Mouse (Mus musculus) cerebral cortex, adult 2 months (tissue): ENCODE data around the gene Pdss2.

Experiments
- WGBS: fragments of 180-500 bp; shearing (Covaris S2); methylation state at CpG from one replicate; pipeline ENCODE4 v1.1.7; 2018; 5-methylcytosine and 5-hydroxymethylcytosine counted together

Gene Pdss2

DNA sequence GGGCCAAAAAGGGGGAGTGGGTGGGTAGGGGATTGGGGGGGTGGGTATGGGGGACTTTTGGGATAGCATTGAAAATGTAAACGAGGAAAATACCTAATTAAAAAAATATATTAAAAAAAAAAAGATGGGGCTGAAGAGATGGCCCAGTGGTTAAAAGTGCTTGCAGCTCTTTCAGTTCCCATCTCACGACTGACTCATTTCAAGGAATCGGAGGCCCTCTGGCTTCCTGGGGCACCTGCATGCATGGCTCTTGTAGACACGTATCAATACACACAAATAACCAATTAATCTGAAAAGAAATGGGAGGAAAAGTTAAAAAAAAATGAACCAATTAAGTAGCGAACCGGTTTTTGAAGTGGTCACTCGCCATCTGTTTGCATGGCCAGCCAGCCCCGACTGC, 155.5 kb downstream of the Pdss2 start:
- WGBS = 88% methylated on average over 8 of the region's 8 CpGs

DNA sequence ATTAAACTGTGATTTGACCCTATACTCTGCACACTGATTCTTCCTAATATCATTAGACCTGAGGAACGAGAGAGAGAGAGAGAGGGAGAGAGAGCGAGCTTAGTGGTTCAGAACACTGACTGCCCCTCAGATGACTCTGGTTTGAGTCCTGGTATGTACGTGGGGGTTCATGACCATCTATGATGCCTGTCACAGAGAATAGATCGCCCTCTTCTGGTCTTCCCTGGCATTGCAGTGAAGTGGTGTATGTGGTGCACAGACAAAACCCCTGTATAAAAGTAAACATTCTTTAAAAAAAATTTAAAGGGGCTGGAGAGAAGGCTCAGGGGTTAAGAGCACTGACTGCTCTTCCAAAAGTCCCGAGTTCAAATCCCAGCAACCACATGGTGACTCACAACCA, 157.0 kb downstream of the Pdss2 start:
- WGBS = 46% methylated on average over 5 of the region's 5 CpGs

DNA sequence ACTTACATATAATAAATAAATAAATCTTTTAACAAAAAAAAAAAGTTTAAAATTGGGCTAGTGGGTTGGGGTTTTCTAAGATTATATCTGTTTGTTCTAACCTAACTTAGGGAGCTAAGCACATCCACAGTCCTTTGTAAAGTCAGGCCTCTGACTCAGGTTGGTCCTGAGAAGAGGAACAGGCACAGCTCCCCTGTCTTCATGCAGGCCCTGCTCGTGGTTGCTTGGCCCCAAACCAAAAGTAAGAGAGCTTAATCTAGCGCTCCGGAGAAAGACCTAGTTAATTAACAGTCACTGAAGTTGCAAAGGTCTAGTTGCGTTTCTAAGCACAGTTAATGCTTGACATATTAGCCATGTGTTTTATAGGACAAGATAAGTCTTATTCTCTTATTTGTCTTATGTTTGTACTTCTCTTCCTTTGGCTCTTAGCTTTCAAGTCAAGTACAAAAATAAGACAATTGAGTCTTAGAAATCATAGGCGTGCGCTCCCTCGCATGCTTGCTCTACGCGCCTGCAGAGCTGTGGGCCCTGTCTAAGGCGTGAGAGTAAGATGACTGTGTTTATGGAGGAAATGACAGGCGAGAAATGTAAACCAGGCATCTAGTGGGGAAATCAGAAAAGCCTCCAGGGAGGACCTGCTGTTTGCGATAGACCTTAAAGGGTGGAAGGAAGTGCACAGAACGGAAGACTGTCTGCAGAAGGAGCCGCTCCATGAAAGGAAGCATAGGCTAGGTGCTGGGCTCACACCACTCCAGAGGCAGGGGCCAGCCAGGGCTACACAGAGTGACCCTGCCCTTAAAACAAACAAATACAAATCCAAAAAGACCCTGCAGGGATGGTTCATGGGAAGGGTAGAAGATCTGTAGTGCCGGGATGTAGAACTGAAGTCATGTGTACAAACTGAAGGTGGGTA, 157.7 kb downstream of the Pdss2 start:
- WGBS = 65% methylated on average over 15 of the region's 15 CpGs

- 94% methylated on average over 3 of the region's 3 CpGs for WGBS
Observed at GRCm38 (mm10) chr10:43382660-43383059, 161.4 kb downstream of the Pdss2 start.

DNA sequence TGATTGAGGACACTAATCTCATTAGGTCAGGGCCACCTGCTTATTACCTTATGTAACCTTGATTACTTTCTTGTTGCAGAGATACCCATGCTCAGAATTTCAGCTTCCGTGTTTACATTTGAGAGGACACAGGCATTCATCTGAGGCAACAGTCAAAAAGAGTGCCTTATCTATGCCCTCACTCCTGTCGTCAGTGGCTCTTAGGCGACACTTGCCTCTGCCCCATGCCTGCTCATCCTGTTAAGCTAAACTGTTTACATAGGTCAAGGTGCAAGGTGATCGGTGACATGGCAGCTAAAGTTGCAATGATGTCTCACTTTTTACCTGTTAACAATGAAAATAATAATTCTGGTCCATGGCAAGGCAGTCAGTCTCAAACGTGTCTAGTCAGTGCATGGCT, 163.3 kb downstream of the Pdss2 start:
- WGBS = 91% methylated on average over 5 of the region's 5 CpGs

- 100% methylated on average over 2 of the region's 2 CpGs for WGBS
Observed at GRCm38 (mm10) chr10:43392921-43393320, 171.6 kb downstream of the Pdss2 start.

- 88% methylated on average over 6 of the region's 6 CpGs for WGBS
Observed at GRCm38 (mm10) chr10:43393818-43394217, 172.5 kb downstream of the Pdss2 start.

DNA sequence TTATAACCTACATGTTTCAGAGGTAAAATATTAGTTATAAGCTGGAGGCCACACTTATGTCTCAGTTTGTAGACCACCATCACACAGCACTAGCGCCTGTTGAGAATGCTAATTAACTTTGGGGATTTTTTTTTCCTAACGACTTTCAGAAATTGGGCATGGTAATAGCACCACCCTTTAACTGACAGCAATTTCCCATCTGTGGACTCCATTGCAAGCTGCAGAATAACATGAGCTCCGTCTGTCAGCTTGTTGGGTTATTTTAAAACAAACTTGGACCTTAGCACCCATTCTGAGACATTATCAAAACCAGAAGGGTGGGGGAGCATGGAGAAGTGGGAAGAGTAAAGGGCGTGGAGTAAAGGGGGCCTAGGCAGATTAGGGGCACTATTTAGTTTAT, 174.5 kb downstream of the Pdss2 start:
- WGBS = 71% methylated on average over 4 of the region's 4 CpGs

DNA sequence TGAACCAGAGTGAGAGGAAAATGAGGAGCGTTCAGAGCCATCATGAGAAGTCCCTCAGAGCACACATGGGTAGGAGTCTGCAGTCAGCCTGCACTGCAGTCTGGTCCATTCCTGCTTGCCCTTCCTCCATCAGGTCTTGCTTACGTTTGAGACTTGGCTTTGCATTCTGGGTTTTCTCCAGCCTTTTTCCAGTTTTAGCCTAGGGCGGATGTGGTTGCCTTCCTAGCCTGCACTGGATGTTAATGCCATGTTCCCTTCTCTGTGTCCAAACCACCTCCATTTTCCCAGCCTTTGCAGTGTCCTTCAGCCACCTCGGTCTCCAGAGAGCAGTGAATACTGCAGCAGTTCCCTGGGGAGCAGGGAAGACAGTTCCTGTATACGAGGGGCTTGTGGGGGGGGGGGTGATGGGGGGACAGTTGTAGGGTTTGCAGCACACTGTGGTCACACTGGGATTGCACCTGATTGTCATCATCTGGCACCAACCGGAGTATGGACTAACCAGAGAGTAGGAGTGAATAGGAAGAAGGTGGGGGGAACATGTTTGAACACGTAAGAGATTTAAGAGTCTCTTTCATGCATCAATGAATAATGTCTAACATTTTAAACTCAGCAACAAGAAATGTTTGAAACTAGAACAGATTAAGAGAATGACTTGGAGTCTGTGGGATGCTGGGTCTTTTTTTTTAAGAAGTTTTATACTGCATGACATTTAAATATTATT, 178.5 kb downstream of the Pdss2 start:
- WGBS = 59% methylated on average over 7 of the region's 7 CpGs

- WGBS = 90% methylated on average over 1 of the region's 1 CpGs
Observed at GRCm38 (mm10) chr10:43406107-43406506, 184.8 kb downstream of the Pdss2 start.

DNA sequence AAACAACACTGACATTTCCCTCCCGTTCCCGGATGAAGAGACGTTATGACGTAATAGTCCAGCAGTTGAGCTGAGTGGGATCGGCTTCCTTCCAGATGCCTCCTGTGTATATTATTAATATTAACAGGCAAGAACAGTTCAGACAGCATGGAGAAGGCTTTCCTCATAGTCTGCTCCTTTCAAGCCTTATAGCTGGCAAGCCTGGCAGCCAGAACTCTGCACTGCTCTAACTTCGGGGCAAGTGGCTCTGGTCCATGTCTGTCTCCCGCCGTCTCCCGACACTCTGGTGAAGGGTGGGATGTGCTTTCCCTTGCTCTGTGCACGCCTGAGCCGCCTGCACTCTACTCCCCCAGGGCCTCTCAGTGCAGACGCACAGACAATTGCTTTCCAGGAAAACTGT, 185.6 kb downstream of the Pdss2 start:
- WGBS = 80% methylated on average over 12 of the region's 12 CpGs

DNA sequence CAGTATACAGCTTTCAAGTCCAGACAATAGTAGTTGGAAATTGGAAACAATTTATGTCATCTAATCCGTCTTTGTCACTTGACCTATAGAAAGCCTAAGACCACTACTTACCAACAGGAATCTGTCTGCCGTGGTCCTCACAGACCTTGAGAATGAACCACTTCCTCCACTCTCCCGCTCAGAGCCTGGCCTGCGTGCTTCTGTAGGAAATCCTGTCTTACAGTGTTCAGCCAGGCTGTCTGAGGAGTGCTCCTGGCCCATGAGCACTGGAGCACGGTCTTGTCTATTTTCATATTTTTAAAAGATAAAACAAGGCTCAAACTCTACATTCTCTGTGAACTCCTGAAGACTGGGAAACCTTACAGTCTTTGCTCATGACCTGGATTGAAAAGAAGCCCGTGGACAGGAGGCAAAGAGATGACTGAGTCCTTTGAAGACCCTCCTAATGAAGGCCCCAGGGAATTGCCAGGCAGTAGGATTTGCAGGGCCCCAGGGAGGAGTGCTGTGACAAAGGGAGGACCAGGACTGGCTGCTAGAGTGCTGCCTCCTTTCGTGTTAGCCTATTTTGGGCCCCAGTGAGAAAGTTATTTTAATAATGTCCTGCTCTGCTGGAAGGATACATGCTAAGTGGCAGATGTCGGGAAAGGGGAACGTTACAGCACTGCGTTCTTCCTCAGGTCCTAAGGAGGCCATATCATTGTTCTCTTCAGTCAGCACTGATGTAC, 188.4 kb downstream of the Pdss2 start:
- 70% methylated on average over 10 of the region's 10 CpGs for WGBS

GRCm38 (mm10) chr10:43411164-43411563, 189.9 kb downstream of the Pdss2 start:
- WGBS = 82% methylated on average over 3 of the region's 3 CpGs

DNA sequence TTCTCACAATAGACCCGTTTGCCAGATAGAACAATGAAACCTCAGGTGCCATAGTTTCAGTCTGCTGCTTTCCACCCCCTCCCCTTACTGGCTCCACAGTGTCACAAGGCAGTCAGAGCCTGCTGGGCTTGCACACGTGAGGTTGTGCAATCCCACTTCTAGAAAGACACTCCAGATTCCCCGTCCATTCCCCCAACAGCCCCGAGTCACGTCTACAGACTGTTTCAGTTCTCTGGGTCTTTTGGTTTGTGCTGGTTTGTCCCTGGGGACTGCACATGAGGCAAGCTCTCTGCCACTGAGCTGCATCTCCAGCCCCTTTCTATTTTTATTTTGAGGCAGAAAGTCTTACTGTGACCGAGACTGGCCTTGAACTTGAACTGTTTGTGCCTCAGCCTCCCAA, 196.1 kb downstream of the Pdss2 start:
- WGBS = 87% methylated on average over 6 of the region's 6 CpGs

GRCm38 (mm10) chr10:43420660-43421413, 199.6 kb downstream of the Pdss2 start:
- 48% methylated on average over 22 of the region's 22 CpGs for WGBS

GRCm38 (mm10) chr10:43422061-43422770, 200.9 kb downstream of the Pdss2 start:
- WGBS = 89% methylated on average over 15 of the region's 15 CpGs

- 77% methylated on average over 5 of the region's 5 CpGs for WGBS
Observed at GRCm38 (mm10) chr10:43424545-43424944, 203.3 kb downstream of the Pdss2 start.

- WGBS = 84% methylated on average over 5 of the region's 5 CpGs
Observed at GRCm38 (mm10) chr10:43430606-43431005, 209.3 kb downstream of the Pdss2 start.

GRCm38 (mm10) chr10:43434326-43434725, 213.0 kb downstream of the Pdss2 start:
- 95% methylated on average over 4 of the region's 4 CpGs for WGBS

DNA sequence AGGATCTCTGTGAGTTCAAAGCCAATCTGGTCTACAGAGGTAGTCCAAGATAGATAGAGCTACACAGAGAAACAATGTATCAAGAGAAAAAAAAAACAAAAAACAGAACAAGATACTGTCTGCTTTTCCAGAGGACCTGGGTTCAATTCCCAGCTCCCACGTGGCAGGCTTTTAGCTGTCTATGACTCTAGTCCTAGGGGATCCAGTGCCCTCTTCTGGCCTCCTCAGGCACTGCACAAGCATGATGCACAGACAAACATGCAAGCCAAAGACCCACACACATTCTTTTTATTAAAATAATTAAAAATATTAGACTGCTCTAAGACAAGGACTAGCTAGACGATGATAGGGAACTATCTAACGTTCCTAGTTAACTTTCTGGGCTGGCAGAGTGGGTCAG, 214.5 kb downstream of the Pdss2 start:
- 93% methylated on average over 3 of the region's 3 CpGs for WGBS

- WGBS = 70% methylated on average over 7 of the region's 7 CpGs
Observed at GRCm38 (mm10) chr10:43439492-43439941, 218.2 kb downstream of the Pdss2 start.
